Mouse (Mus musculus): Measurements from ENCODE around the gene Samd4b.

GRCm38 (mm10) chr7:28355221-28355620 lies 242.7 kb downstream of the Samd4b start:
- TF ChIP-seq CTCF (IDR thresholded peaks at IDR 0.05; ENCODE audit: low read depth, low read length) (no peak), TAL1 (conservative IDR thresholded peaks at IDR 0.05; ENCODE audit: low read depth, low read length) (no peak), POLR2AphosphoS5 (IDR thresholded peaks at IDR 0.05; ENCODE audit: insufficient replicate concordance, low read depth, low read length) (no peak), GATA1 (IDR thresholded peaks at IDR 0.05; ENCODE audit: borderline replicate concordance, low read length) (no peak)
